Mouse (Mus musculus) Muller cell, postnatal 12 days (primary cell): ENCODE measurements around the gene BC049715.
"Not testable (repeated sequence)": the region's sequence is repeated elsewhere in the genome, so short reads cannot be mapped to it uniquely, and the experiment has no call there.

Experiments used
- DNase-seq: peaks from one replicate; pipeline ENCODE4 v3.0.0-alpha.2; 2015; ENCODE audit errors: inconsistent ontology term

The BC049715 gene

GRCm38 (mm10) chr6:136848971-136849370, 21.5 kb downstream of the BC049715 start:
- DNase-seq, result no peak

- DNase-seq, result no peak
These were observed 22.8 kb downstream of the BC049715 start for GRCm38 (mm10) chr6:136850267-136850666.

GRCm38 (mm10) chr6:136852348-136852747, 24.9 kb downstream of the BC049715 start:
- no peak for DNase-seq

GRCm38 (mm10) chr6:136852762-136853161, 25.3 kb downstream of the BC049715 start:
- DNase-seq, result peak; percentile 5

- no peak for DNase-seq
These were observed 26.9 kb downstream of the BC049715 start for GRCm38 (mm10) chr6:136854361-136854781.

GRCm38 (mm10) chr6:136855183-136855582, 27.8 kb downstream of the BC049715 start:
- DNase-seq, result no peak

GRCm38 (mm10) chr6:136856071-136856636, 28.7 kb downstream of the BC049715 start:
- DNase-seq, result no peak

- no peak for DNase-seq
These were observed 29.9 kb downstream of the BC049715 start, which contains the start of gene Art4 for GRCm38 (mm10) chr6:136857186-136857872. Gene Art4, minus strand, starts transcription at chr6:136857733.

- no peak for DNase-seq
These were observed 30.4 kb downstream of the BC049715 start for GRCm38 (mm10) chr6:136857873-136858260.

GRCm38 (mm10) chr6:136858420-136858819, 31.0 kb downstream of the BC049715 start:
- DNase-seq, result no peak

- DNase-seq, result peak; percentile 15
These were observed 33.6 kb downstream of the BC049715 start for GRCm38 (mm10) chr6:136861020-136861419.

GRCm38 (mm10) chr6:136865360-136865759, 37.9 kb downstream of the BC049715 start:
- DNase-seq, result no peak

- DNase-seq, result no peak
These were observed 38.7 kb downstream of the BC049715 start for GRCm38 (mm10) chr6:136866150-136866549.

- no peak for DNase-seq
These were observed 41.5 kb downstream of the BC049715 start for GRCm38 (mm10) chr6:136868921-136869320.

GRCm38 (mm10) chr6:136874599-136874998, 47.2 kb downstream of the BC049715 start:
- no peak for DNase-seq

GRCm38 (mm10) chr6:136875670-136876069, 48.2 kb downstream of the BC049715 start, which contains the start of gene Mgp:
Gene Mgp, minus strand, starts transcription at chr6:136875823.
- DNase-seq, result no peak

- DNase-seq, result no peak
These were observed 54.3 kb downstream of the BC049715 start for GRCm38 (mm10) chr6:136881678-136882077.

GRCm38 (mm10) chr6:136883431-136883915, 56.0 kb downstream of the BC049715 start:
- DNase-seq, result no peak

- no peak for DNase-seq
These were observed 56.5 kb downstream of the BC049715 start for GRCm38 (mm10) chr6:136883961-136884360.

GRCm38 (mm10) chr6:136884766-136885165, 57.3 kb downstream of the BC049715 start:
- DNase-seq, result not testable (repeated sequence)

- no peak for DNase-seq
These were observed 60.4 kb downstream of the BC049715 start for GRCm38 (mm10) chr6:136887854-136888253.

- DNase-seq, result no peak
These were observed 61.6 kb downstream of the BC049715 start for GRCm38 (mm10) chr6:136889067-136889466.

GRCm38 (mm10) chr6:136889554-136889953, 62.1 kb downstream of the BC049715 start:
- no peak for DNase-seq
